Mouse (Mus musculus) megakaryocyte progenitor cell, adult 5-6 weeks (primary cell): Measurements from ENCODE around the gene 2310011J03Rik. TPM values are rescaled to one million over a fixed set of nuclear protein-coding genes. Genes with fewer than 3 reads are reported as not detected.
"Not testable (repeated sequence)": the region's sequence is repeated elsewhere in the genome, so short reads cannot be mapped to it uniquely, and the experiment has no call there.

ENCODE experiments used
- ATAC-seq: replicated peaks from 2 replicates; pipeline ENCODE4 v1.8.0; 2016; ENCODE audit warnings: mild to moderate bottlenecking, moderate TSS enrichment, inconsistent platforms; ENCODE audit not compliant: poor library complexity
- total RNA-seq, 2 experiments: library from RNA; stranded (forward) in 1 of 2; stranded (reverse) in 1 of 2; fragments of 157-497, 149-512 nt in 1 of 2; fragments of 200-1000 nt in 1 of 2; gene quantifications; 2 replicates each; pipeline versions ENCODE4 v1.2.3 to v1.2.4; 2015 to 2017

Gene 2310011J03Rik
- total RNA-seq (2015) (22.9 and 24.2 TPM in 2 replicates), total RNA-seq (2017) (15.7 and 16.8 TPM in 2 replicates)

DNA sequence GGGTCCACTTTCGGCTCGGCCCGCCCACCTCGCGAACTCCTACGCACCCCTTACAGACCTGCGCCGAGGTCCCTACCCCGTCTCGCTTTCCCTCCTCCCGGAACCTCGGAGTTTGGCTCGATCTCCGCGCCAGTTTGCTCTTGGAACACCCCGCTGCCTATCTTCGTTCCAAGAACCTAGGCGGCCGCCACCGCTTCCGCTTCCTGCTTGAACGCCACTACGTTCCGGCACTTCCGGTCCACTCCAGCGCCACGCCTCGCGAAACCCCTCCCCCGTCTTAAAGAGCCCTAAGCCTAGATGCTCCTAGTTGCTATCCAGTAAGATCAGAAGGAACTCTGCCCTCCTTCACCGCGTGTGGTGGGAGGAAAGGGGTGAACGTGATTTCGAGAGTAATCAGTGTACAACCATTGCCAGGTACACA lies at the start of gene 2310011J03Rik:
TSS of gene 2310011J03Rik (minus strand) at position 198 of the 421 bp plus-strand sequence.
- peak; percentile 67 for ATAC-seq

DNA sequence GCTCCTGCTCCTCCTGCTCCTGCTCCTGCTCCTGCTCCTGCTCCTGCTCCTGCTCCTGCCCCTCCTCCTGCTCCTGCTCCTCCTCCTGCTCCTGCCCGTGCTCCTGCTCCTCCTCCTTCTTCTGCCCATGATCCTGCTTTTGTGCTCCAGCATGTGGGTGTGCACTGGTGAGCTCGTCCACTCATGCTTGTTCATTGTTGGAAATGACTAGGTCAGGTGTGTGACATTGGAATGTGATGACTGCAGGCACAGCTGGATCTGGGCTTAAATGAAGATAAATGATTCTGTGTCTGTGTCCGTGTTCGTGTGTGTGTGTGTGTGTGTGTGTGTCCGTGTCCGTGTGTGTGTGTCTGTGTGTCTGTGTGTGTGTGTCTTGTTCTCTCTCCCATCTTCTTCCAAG lies 48.1 kb upstream of the 2310011J03Rik start:
- peak; percentile 50 for ATAC-seq

DNA sequence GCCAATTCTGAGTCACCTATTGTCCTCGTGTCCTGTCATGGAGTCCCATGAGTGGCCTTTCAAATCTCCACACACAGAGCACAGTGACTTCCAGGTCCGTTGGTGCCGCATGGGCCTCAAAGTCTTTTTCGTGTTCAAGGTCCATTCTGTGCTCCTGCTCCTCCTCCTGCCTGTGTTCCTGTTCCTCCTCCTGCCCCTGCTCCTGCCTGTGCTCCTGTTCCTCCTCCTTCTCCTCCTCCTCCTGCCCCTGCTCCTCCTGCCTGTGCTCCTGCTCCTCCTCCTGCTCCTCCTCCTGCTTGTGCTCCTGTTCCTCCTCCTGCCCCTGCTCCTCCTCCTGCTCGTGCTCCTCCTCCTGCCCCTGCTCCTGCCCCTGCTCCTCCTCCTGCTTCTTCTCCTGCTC lies 47.6 kb upstream of the 2310011J03Rik start:
- ATAC-seq: peak; percentile 47; the same call in 1 of the 2 replicates

DNA sequence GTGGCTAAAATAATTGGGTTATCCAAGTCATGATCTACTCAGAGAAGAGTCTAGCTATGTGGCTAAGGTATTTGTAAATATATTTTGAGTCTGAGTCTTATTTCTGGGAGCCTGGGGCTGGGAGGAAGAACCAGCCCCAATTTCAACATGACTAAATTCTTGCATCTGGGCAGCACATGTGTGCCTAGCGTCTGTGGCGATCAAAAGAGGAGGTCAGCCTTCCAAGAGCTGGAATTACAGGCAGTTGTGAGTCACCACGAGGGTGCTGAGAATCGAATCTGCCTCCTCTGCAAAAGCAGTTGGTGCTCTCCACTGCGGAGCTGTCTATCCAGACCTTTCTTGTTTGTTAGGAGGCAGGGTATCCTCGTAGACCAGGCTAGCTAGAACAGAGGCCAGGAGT lies 45.4 kb upstream of the 2310011J03Rik start:
- no peak for ATAC-seq

- ATAC-seq: no peak
Observed at GRCm38 (mm10) chr10:80363734-80364133, 43.4 kb upstream of the 2310011J03Rik start.

GRCm38 (mm10) chr10:80357994-80358639 lies 37.8 kb upstream of the 2310011J03Rik start:
- ATAC-seq: peak; percentile 32

GRCm38 (mm10) chr10:80357336-80357735 lies 37.0 kb upstream of the 2310011J03Rik start:
- no peak for ATAC-seq

DNA sequence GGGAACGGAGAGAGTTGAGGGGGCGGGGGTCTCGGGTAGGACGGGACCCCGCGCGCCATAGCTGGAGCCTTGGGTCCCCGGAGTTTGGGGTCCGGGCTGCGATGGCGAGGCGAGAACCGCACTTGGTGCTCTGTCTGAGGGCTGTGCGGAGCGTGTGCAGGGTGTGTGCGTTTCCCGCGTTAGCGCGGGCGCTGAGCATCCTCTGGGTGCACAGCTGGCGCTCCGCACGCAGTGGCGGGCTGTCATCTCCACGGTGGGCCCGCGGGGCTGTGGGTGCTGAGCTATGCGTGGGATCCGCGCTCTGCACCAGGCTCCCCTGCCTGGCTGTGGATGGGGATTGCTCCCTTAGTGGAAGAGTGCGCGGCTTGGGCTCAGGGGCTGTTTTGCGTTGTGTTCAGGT lies 36.4 kb upstream of the 2310011J03Rik start:
- no peak for ATAC-seq

GRCm38 (mm10) chr10:80356001-80356682 lies 35.8 kb upstream of the 2310011J03Rik start, which contains the start of gene Plk5:
Gene Plk5 (plus strand): TSS chr10:80356459.
- ATAC-seq: no peak

DNA sequence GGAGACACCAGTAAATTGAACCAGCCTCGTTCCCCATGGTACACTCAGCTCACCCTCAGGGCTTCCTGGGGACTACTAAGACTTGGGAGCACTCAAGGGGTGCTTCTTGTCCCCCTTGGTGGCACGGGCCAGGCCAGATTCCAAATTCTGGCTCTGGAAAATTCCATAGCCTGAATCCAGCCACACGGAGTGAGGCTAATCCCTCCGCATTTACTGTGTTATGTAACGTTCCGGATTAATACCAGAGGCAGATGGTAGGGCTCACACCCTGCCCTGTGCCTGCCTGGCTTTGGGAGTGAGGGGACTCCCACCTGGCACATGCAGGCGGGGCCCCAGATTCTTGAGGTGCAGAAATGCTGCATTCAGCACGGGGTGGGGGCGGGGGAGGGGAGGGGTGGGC lies 35.1 kb upstream of the 2310011J03Rik start:
- no peak for ATAC-seq

DNA sequence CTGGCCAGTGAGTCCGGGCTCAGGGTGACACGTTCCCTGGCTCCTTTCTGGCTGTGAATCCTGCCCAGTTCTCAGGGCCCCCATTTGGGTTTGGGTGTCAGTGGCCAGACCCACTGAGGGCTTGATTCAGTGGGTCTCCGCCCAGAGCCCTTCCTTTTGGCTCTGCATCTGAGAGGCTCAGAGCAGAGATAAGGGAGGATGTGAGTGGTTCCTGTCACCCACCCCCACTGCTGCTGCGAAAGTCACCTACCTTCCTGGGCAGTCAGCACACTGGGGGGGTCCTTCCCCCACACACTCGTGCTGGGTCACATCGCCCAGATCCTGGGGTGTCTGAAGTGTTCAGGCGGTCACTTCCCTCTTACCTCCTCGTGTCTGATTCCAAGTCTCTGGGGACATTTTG lies 32.4 kb upstream of the 2310011J03Rik start:
- ATAC-seq: no peak

- no peak for ATAC-seq
Observed at GRCm38 (mm10) chr10:80351896-80352295, 31.6 kb upstream of the 2310011J03Rik start.

- ATAC-seq: peak; percentile 92
Observed at GRCm38 (mm10) chr10:80350292-80350691, 30.0 kb upstream of the 2310011J03Rik start.

DNA sequence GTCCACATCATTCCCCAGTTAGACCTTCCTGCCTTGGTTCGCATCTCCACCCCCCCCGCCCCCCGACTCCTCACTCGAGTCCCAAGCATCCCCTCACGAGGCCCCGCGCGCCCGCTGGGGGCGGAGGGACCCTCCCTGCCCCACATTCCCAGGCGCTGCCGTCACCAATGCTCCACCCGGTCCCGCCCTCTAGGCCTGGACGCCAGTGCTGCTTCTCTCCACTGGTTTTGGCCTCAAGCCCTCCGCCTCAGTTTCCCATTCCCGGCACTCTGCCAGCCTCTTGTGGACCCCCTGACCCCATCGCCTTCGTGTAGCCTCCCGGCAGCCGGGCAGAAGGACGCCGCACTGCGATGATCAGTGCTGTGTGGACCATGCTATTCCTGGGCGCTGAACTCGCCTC lies 28.6 kb upstream of the 2310011J03Rik start:
- no peak for ATAC-seq

GRCm38 (mm10) chr10:80348244-80348781 lies 28.0 kb upstream of the 2310011J03Rik start, which contains the start of gene Adamtsl5:
Gene Adamtsl5 (minus strand): TSS chr10:80348412.
- peak; percentile 36 for ATAC-seq

DNA sequence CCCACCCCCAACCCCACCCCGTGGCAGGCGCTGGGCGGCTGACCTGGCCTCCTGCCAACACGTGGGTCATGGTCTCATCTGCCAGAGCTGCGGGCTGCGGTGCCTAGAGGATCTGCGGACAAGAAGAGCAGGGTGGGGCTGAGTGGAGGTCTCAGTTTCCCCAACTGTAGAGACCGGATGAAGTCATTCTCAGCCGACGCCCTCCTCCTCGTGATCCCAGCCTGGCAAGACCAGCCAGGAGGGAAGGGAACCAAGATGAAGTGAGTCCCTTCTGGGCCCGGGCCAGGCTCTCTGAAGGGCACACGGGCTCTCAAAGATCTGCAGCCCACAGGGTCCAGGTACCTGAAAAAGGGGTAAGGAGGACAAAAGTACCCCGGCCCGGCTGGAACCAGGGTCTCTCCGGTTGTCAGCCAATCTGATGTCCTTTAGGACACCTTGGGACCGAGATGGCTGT lies 27.2 kb upstream of the 2310011J03Rik start:
- no peak for ATAC-seq

DNA sequence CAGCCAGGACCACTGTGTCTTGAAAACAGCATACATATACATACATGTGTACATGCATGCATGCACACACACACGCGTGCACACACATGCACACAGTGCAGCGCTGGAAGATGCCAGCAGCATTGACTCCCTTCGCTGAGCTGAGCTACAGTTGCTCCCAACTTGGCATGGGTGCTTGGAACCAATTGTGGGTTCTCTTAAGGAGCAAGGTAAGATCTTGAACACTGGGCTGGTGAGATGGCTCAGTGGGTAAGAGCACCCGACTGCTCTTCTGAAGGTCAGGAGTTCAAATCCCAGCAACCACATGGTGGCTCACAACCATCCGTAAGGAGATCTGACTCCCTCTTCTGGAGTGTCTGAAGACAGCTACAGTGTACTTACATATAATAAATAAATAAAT lies 25.6 kb upstream of the 2310011J03Rik start:
- ATAC-seq: not testable (repeated sequence)

GRCm38 (mm10) chr10:80345122-80345521 lies 24.8 kb upstream of the 2310011J03Rik start:
- no peak for ATAC-seq

DNA sequence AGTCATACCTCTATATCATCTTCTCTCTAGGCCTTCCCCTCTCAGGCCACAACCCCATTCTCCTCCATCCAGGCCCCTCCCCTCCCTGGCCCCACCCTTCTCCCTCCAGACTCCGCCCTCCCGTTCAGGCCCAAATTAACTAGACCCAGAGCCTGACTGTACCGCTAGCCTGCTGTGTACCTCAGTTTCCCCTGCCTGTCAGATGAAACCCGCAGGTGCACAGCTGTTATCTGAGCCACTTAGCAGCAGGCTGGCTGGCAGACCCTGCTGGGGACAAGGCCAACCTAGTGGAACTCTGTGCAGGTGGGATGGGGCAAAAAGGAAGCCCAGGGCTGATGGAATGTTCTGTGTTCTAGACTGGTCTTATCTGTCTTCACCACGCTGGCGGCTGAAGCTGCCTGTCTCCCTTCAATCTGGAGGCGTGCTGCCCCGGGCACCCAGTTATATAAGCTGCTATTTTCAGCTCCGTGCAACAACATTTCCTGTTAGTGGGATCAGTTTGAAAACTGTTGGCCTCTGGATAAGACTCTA lies 23.9 kb upstream of the 2310011J03Rik start:
- ATAC-seq: peak; percentile 47

DNA sequence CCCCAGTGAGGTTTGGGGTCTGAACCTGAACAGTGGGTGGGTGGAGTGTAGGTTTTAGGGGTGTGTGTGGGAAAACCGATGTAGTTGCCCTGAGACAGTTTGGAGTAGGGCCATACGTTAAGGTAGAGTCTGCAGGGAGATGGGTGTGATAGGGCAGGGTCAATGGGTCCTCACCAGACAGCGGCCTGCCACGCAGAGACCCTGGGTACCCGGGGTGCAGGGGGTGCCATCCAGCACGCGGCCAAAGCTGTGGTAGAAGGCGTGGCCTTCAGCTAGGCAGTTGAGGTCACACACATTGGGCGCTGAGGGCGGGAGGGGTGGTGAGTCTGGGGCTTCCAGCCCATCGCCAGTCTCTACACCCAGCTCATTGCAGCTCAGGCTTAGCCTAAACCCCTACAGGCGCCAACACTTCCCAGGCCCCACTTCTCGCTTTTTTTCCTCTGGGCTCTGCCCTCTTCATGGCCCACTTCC lies 23.1 kb upstream of the 2310011J03Rik start:
- ATAC-seq: no peak

DNA sequence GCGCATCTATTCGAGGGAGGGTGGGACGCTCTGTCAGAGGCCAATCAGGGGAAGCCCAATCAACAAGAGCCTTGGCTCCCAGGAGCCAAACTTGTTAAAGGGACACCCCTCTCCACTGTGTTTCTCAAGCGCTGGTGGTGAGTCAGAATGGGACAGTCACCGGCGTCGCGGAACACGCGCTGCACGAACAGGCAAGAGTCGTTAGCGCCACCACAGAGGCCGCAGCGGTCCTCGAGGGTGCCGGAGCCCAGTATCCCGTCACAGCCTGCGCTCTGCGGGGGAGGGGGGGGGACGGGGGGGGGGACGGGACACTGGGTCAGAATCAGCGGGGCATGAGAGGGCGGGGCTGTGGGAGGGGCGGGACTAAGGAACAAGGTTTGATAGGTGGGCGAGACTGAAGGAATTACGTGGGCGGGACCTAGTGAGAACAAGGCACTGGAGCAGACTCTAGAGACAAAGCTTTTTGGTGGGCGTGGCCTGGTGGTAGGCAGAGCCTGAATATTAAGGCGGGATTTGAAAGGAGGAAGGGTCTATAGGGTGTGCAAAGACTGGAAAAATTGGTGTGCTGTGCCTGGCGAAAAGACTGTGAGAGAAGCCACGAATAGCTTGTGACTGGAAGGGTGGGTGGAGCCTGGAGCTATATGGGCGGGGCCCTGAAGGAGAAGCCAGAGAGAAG lies 22.6 kb upstream of the 2310011J03Rik start:
- peak; percentile 27 for ATAC-seq
